Mouse (Mus musculus) kidney, adult 2 months (tissue): ENCODE measurements around the gene Cypt3. TPM values are rescaled to one million over a fixed set of nuclear protein-coding genes. Genes with fewer than 3 reads are reported as not detected.

Experiments
- DNase-seq: peaks from one replicate; pipeline ENCODE4 v3.0.0; 2021
- H3K27ac ChIP-seq: fragments of 200-500 bp; 2 replicates; pipeline ENCODE4 v1.5.1; 2012; ENCODE audit warnings: low read depth, low read length, control low read depth, inconsistent platforms; ENCODE audit not compliant: insufficient read depth
- H3K27me3 ChIP-seq: fragments of 200-500 bp; replicated peaks from 2 replicates; pipeline ENCODE4 v1.6.1; 2012; ENCODE audit warnings: mild to moderate bottlenecking, moderate library complexity, low read length, inconsistent platforms; ENCODE audit not compliant: control insufficient read depth, insufficient read depth
- H3K36me3 ChIP-seq: fragments of 200-500 bp; 2 replicates; pipeline ENCODE4 v1.6.1; 2012; ENCODE audit warnings: mild to moderate bottlenecking, moderate library complexity, low read length, inconsistent platforms; ENCODE audit not compliant: control insufficient read depth, insufficient read depth
- H3K4me1 ChIP-seq: fragments of 200-500 bp; 2 replicates; pipeline ENCODE4 v1.6.1; 2011; ENCODE audit warnings: low read length; ENCODE audit not compliant: control insufficient read depth, insufficient read depth
- H3K4me3 ChIP-seq: fragments of 200-500 bp; 2 replicates; pipeline ENCODE4 v1.5.1; 2011; ENCODE audit warnings: mild to moderate bottlenecking, low read depth, low read length, control low read depth; ENCODE audit not compliant: insufficient read depth
- CTCF ChIP-seq: fragments of 200-500 bp; conservative IDR thresholded peaks from 2 replicates; pipeline ENCODE4 v1.5.1; 2011; ENCODE audit warnings: low read depth, mild to moderate bottlenecking, control low read depth, low read length, moderate library complexity, mixed read lengths; ENCODE audit not compliant: insufficient read depth, insufficient read length
- POLR2A ChIP-seq: fragments of 200-500 bp; IDR thresholded peaks from one replicate; pipeline ENCODE4 v1.6.1; 2011; ENCODE audit warnings: low read depth, low read length, control low read depth
- WGBS: fragments of 180-500 bp; shearing (Covaris S2); methylation state at CpG from one replicate; pipeline ENCODE4 v1.1.7; 2018; 5-methylcytosine and 5-hydroxymethylcytosine counted together
- polyA plus RNA-seq: library from polyadenylated mRNA; depleted of rRNA; stranded (reverse); fragments of >200 nt; gene quantifications from 2 replicates; pipeline ENCODE4 v1.2.3, GENCODE M21; 2012; rRNA removed

Gene Cypt3
- not detected in 2 replicates for polyA plus RNA-seq

GRCm38 (mm10) chrX:153558293-153558692 is at the start of gene Cypt3:
Gene Cypt3, plus strand, starts transcription at chrX:153558593.
- Histone ChIP-seq H3K27ac (no peak within 1 kb of the TSS), H3K36me3 (no peaks in the 10 kb centered on the region), H3K4me1 (no peaks in the 10 kb centered on the region), H3K27me3 (no peaks in the 10 kb centered on the region), H3K4me3 (no peak within 1 kb of the TSS)
- TF ChIP-seq POLR2A: no peak
- TF ChIP-seq CTCF: no peak
- no peak for DNase-seq
- whole genome bisulfite sequencing: 70% methylated on average over 7 of the region's 7 CpGs

DNA sequence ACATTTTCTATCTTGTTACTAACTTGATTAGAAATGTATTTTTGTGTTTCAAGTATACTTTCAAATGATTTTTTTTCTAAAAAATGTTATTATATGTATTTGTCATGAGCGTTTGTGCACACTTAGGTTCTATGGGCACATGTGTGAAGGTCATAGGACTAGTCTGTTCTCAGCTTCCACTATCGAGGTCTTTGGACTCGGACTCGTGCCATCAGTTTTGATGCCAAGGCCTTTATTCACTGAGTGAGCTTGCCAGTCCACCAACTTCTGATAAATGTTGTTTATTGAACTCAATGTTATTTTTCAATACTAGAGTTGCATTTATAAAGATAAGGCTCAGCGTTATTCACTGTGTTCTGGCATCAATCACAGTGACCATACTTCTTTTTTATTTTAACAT is 42.9 kb upstream of the Cypt3 start:
- H3K4me1 ChIP-seq: no peaks in the 10 kb centered on the region
- DNase-seq: no peak
- H3K36me3 ChIP-seq: no peaks in the 10 kb centered on the region
- TF ChIP-seq POLR2A: no peak
- no peak for TF ChIP-seq CTCF
- no peak overlapping the region for H3K4me3 ChIP-seq
- no peaks in the 10 kb centered on the region for H3K27me3 ChIP-seq
- H3K27ac ChIP-seq: no peak overlapping the region
- WGBS: 89% methylated on average over 5 of the region's 5 CpGs

DNA sequence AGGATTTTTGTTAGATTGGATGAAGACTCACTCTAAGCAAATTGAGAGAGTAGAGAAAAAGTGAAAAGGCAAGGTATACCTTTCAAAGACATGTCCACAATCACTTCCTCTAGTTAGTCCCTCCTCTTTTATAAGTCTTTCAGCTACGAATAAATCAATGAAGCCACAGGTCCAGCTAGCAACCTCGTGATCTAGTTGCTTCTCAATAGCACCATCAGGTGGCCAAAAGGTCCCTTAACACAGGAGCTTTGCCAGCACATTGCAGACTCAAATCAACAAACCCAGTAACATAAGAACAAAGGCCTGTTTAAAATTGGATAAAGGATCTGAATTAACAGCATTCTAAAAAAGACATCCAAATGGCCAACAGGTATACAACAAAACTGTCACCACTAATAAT is 30.0 kb upstream of the Cypt3 start:
- no peaks in the 10 kb centered on the region for H3K4me1 ChIP-seq
- no peak overlapping the region for H3K27ac ChIP-seq
- no peaks in the 10 kb centered on the region for H3K36me3 ChIP-seq
- peak; percentile 17 for DNase-seq
- WGBS: 16% methylated on average over 2 of the region's 2 CpGs
- no peaks in the 10 kb centered on the region for H3K27me3 ChIP-seq
- TF ChIP-seq POLR2A (no peak), CTCF (peak; percentile 42)
- no peak overlapping the region for H3K4me3 ChIP-seq

- no peaks in the 10 kb centered on the region for H3K27me3 ChIP-seq
- no peak overlapping the region for H3K27ac ChIP-seq
- DNase-seq: no peak
- no peaks in the 10 kb centered on the region for H3K4me1 ChIP-seq
- no peak for TF ChIP-seq POLR2A
- TF ChIP-seq CTCF: no peak
- H3K4me3 ChIP-seq: no peak overlapping the region
- H3K36me3 ChIP-seq: no peaks in the 10 kb centered on the region
- WGBS: 85% methylated on average over 2 of the region's 2 CpGs
Measured at GRCm38 (mm10) chrX:153556634-153557033, 1.8 kb upstream of the Cypt3 start.

- 62% methylated on average over 1 of the region's 1 CpGs for WGBS
- Histone ChIP-seq H3K27me3 (no peaks in the 10 kb centered on the region), H3K36me3 (no peaks in the 10 kb centered on the region), H3K27ac (no peak overlapping the region), H3K4me3 (no peak overlapping the region), H3K4me1 (no peaks in the 10 kb centered on the region)
- no peak for TF ChIP-seq CTCF
- TF ChIP-seq POLR2A: no peak
- peak; percentile 0 for DNase-seq
Measured at GRCm38 (mm10) chrX:153564650-153565049, 6.3 kb downstream of the Cypt3 start.

GRCm38 (mm10) chrX:153599583-153599982 is 41.2 kb downstream of the Cypt3 start:
- WGBS: 43% methylated on average over 2 of the region's 2 CpGs
- Histone ChIP-seq H3K4me3 (no peak overlapping the region), H3K27ac (no peak overlapping the region), H3K4me1 (no peaks in the 10 kb centered on the region), H3K36me3 (no peaks in the 10 kb centered on the region), H3K27me3 (no peaks in the 10 kb centered on the region)
- no peak for TF ChIP-seq POLR2A
- TF ChIP-seq CTCF: 0 out of 2 replicates have a peak, but pooled peaks have one; percentile 26
- DNase-seq: peak; percentile 2

Other genes starting within 250 kb of the Cypt3 start
- gene Ubqln2, start 60.4 kb upstream of the Cypt3 start, polyA plus RNA-seq: 26.0 and 28.7 TPM in 2 replicates
- gene Kctd12b, start 137.8 kb downstream of the Cypt3 start, polyA plus RNA-seq: 3.4 and 5.0 TPM in 2 replicates
- 33.3 and 36.1 TPM in 2 replicates for gene Nbdy, start 165.0 kb downstream of the Cypt3 start, polyA plus RNA-seq